In the genomic region with DNA sequence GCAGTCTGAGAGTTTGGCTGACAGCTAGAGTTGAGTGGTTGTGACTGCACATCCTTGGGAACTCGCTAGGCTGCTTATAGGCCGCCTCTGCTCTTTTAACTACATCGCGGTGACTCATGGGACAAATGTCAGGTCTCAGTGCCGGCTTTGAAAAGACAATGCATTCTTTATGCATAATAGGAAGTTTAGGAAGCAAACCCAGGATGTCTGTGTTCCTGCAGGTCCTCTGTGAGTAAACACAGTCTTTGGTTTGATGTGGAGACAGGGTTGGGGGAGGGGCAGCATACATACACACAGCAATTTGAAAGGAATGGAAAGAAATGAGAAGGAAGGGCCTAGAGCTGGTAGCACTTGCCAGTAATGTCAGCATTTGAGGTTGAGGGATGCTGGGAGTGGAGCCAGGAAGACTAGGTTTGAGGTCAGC, we compare ENCODE assay signal across 9 mouse cellular contexts. TPM values are rescaled to one million over a fixed set of nuclear protein-coding genes. Genes with fewer than 3 reads are reported as not detected.
DNase-seq lines count a peak whose midpoint lies in the region; ATAC-seq and TF ChIP-seq lines count a peak whose summit lies in the region.
"Had no signal": no experiment of that assay in that cellular context is flagged by ENCODE, and none has a peak within 500 bp of the region (broad histone marks: within the 10 kb centered on the region; RNA-seq: fewer than 3 reads in every experiment).

No protein-coding gene starts in this region.

- DNase-seq in embryo, embryonic 10 days (ENCODE audit: low spot score): peak; percentile 33
- DNase-seq in embryo, embryonic 9.5 days (ENCODE audit: extremely low spot score): no peak
- DNase-seq in kidney, postnatal 0 days (ENCODE audit: low spot score): peak; percentile 78
- no peak for DNase-seq in kidney, adult 8-10 months
- DNase-seq in ZHBTc4 (ENCODE audit: low read depth, low spot score): peak; percentile 40
- DNase-seq in heart, postnatal 4 days: peak; percentile 47
- no peak for DNase-seq in testis, postnatal 14 days (ENCODE audit: low spot score)
- DNase-seq in left cerebral cortex, postnatal 36 days (ENCODE audit: low spot score in 2 of 2): no peak

- H3K9ac ChIP-seq in kidney, postnatal 0 days (ENCODE audit: low read depth, low read length): no peak overlapping the region

- 57% methylated on average over 5 of the region's 5 CpGs for WGBS in kidney, postnatal 0 days

- no peaks in the 10 kb centered on the region for H3K4me1 ChIP-seq in kidney, postnatal 0 days (replicated peaks; ENCODE audit: insufficient read depth, low read length)

- H3K27ac ChIP-seq in kidney, postnatal 0 days: peak overlapping the region; percentile 31; the same call in 1 of the 2 replicates
- H3K27ac ChIP-seq: left cerebral cortex, adult 2 months had no signal

- ATAC-seq in kidney, postnatal 0 days (replicated peaks; ENCODE audit: low FRiP score, low read depth): no peak

- H3K36me3 ChIP-seq in kidney, postnatal 0 days (ENCODE audit: insufficient read depth, low read length): no peaks in the 10 kb centered on the region

- no peak overlapping the region for H3K4me3 ChIP-seq in kidney, postnatal 0 days (replicated peaks; ENCODE audit: low read depth, low read length)
- H3K4me3 ChIP-seq: left cerebral cortex, adult 2 months had no signal

- no peak overlapping the region for H3K4me2 ChIP-seq in kidney, postnatal 0 days (ENCODE audit: low read length)

- H3K9me3 ChIP-seq in kidney, postnatal 0 days (replicated peaks; ENCODE audit: low read length): no peaks in the 10 kb centered on the region

- no peak for TF ChIP-seq CTCF in kidney, postnatal 0 days (IDR thresholded peaks at IDR 0.05; ENCODE audit: low read depth)

- H3K27me3 ChIP-seq in kidney, postnatal 0 days (ENCODE audit: insufficient read depth, low read length): no peaks in the 10 kb centered on the region

- intact Hi-C loops in left cerebral cortex, postnatal 36 days (cut with DNase I): no loop called here

RNA-seq across cellular contexts. Expression of a gene that starts 56.3 kb away (rescaled TPM):
- 18.5 and 19.9 TPM in 2 replicates for polyA plus RNA-seq in kidney, postnatal 0 days (2015; fragmentation: Nextera tagmentation; extraction: Ambion mirVana)
- 10 to 100 TPM; 26.2 to 29.0 TPM for total RNA-seq in heart, postnatal 4 days (2021)
- 10 to 100 TPM; 14.6 to 15.9 TPM for total RNA-seq in left cerebral cortex, postnatal 36 days (2021)

Comparison
In these comparisons a context has a peak if more than half of its experiments do, and no peak if none do; other contexts are left out.
1. DNase-seq: peak in embryo, embryonic 10 days (single experiment), kidney, postnatal 0 days (single experiment), ZHBTc4 (single experiment) and heart, postnatal 4 days (single experiment); none in embryo, embryonic 9.5 days (single experiment), kidney, adult 8-10 months (0 of 2), testis, postnatal 14 days (single experiment) and left cerebral cortex, postnatal 36 days (0 of 2).